23 mouse cellular contexts compared by ENCODE assay signal in the genomic region with DNA sequence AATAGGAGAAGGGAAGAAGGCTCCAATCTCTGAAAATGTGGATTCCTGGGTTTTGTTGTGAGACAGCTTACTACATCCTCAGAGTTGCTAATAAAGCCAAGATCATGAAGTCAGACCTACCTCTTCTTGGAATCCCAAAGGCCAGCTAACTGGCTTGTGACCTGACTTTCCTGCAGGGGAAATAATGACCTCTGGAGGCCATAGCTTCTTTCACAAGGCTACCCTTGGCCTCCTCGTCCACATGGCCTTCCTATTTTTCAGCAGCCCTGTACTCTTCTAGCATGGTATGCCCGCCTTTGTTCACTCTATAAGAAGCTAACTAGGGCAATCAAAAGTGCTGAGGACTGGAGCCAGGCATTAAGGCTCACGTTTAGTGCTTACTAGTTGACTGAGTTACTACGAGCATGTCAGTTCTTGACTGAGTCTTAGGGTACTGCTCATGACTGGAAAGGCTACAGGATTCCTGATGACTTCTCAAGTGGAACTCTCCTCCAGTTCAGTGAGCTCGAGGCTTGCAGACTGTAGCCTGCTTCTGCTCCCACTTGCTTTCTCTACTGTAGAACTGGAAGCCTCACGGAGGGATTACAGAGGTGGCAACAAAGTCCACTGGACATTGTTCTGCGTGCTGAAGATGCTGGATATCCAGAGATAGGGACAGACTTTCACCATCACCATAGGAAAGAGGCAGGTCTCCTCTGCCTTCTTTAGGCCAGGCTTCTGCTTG.
DNase-seq lines count a peak whose midpoint lies in the region; ATAC-seq and TF ChIP-seq lines count a peak whose summit lies in the region.
"Had no signal": no experiment of that assay in that cellular context is flagged by ENCODE, and none has a peak within 500 bp of the region (broad histone marks: within the 10 kb centered on the region; RNA-seq: fewer than 3 reads in every experiment).

No protein-coding gene starts in this region.

- DNase-seq in liver, embryonic 11.5 days (ENCODE audit: low spot score): peak; percentile 25
- no peak for DNase-seq in Patski (ENCODE audit: low read depth, low spot score)
- peak; percentile 51 to 82 for DNase-seq in kidney, postnatal 25 days
- DNase-seq in right cerebral cortex, postnatal 4 days: no peak
- no peak for DNase-seq in frontal cortex, postnatal 25 days (ENCODE audit: low spot score in 2 of 2)
- DNase-seq in layer of hippocampus, adult 2 months (ENCODE audit: low spot score in 2 of 2): no peak
- DNase-seq: adrenal gland, adult 8-10 months; cerebellum, adult 11-12 months; cerebellum, postnatal 10 days; gastrocnemius, adult 2 months; heart, postnatal 10 days; lung, postnatal 10 days; right cerebral cortex, postnatal 14 days; spleen, adult 18-20 months; thymus, postnatal 25 days had no signal

- H3K27ac ChIP-seq in liver, embryonic 11.5 days (ENCODE audit: low read depth, low read length): no peak overlapping the region
- H3K27ac ChIP-seq in liver, embryonic 12.5 days: no peak overlapping the region
- H3K27ac ChIP-seq in kidney, embryonic 14.5 days (ENCODE audit: low read depth, low read length): no peak overlapping the region
- H3K27ac ChIP-seq in layer of hippocampus, adult 2 months: no peak overlapping the region
- H3K27ac ChIP-seq: embryonic facial prominence, embryonic 12.5 days; gastrocnemius, adult 2 months; midbrain, embryonic 12.5 days had no signal

- WGBS in liver, embryonic 11.5 days: 76% methylated on average over 7 of the region's 7 CpGs
- WGBS in liver, embryonic 12.5 days (ENCODE audit: insufficient replicate concordance): 71% methylated on average over 7 of the region's 7 CpGs
- WGBS in kidney, embryonic 14.5 days: 57% methylated on average over 7 of the region's 7 CpGs

- H3K4me2 ChIP-seq in liver, embryonic 11.5 days: no peak overlapping the region
- H3K4me2 ChIP-seq in liver, embryonic 12.5 days: no peak overlapping the region
- no peak overlapping the region for H3K4me2 ChIP-seq in kidney, embryonic 14.5 days (replicated peaks; ENCODE audit: low read depth, low read length)
- H3K4me2 ChIP-seq: embryonic facial prominence, embryonic 12.5 days; heart, embryonic 12.5 days; midbrain, embryonic 12.5 days had no signal

- H3K36me3 ChIP-seq in liver, embryonic 11.5 days (ENCODE audit: control insufficient read depth, insufficient read depth, low read length): no peaks in the 10 kb centered on the region
- H3K36me3 ChIP-seq in liver, embryonic 12.5 days: no peaks in the 10 kb centered on the region
- H3K36me3 ChIP-seq in kidney, embryonic 14.5 days (ENCODE audit: control insufficient read depth, insufficient read depth, low read length): no peaks in the 10 kb centered on the region
- H3K36me3 ChIP-seq: embryonic facial prominence, embryonic 12.5 days; heart, embryonic 12.5 days; midbrain, embryonic 12.5 days had no signal

- POLR2A ChIA-PET in Patski (lab: Charles Lee): no interaction called here

- no peak overlapping the region for H3K4me3 ChIP-seq in liver, embryonic 11.5 days (ENCODE audit: low read depth, low read length)
- no peak overlapping the region for H3K4me3 ChIP-seq in liver, embryonic 12.5 days
- H3K4me3 ChIP-seq in kidney, embryonic 14.5 days (ENCODE audit: low read length): no peak overlapping the region
- H3K4me3 ChIP-seq in layer of hippocampus, adult 2 months: no peak overlapping the region
- H3K4me3 ChIP-seq: embryonic facial prominence, embryonic 12.5 days; gastrocnemius, adult 2 months; heart, embryonic 12.5 days; midbrain, embryonic 12.5 days had no signal

- H3K27me3 ChIP-seq in liver, embryonic 11.5 days (replicated peaks; ENCODE audit: control insufficient read depth, insufficient read depth, low read length): no peaks in the 10 kb centered on the region
- H3K27me3 ChIP-seq in liver, embryonic 12.5 days (replicated peaks): peaks cover 17% of the 10 kb centered on the region
- H3K27me3 ChIP-seq in Patski: no peaks in the 10 kb centered on the region
- H3K27me3 ChIP-seq in kidney, embryonic 14.5 days (ENCODE audit: control insufficient read depth, insufficient read depth, low read length): no peaks in the 10 kb centered on the region
- H3K27me3 ChIP-seq: embryonic facial prominence, embryonic 12.5 days; heart, embryonic 12.5 days; midbrain, embryonic 12.5 days had no signal

- no peaks in the 10 kb centered on the region for H3K9me3 ChIP-seq in liver, embryonic 11.5 days (ENCODE audit: control insufficient read depth, low read length)
- no peaks in the 10 kb centered on the region for H3K9me3 ChIP-seq in liver, embryonic 12.5 days (replicated peaks)
- no peaks in the 10 kb centered on the region for H3K9me3 ChIP-seq in kidney, embryonic 14.5 days (ENCODE audit: control insufficient read depth, low read length)
- H3K9me3 ChIP-seq: embryonic facial prominence, embryonic 12.5 days; heart, embryonic 12.5 days; midbrain, embryonic 12.5 days had no signal

- no peak for TF ChIP-seq CTCF in Patski (IDR thresholded peaks at IDR 0.05)
- TF ChIP-seq CTCF in layer of hippocampus, adult 2 months (conservative IDR thresholded peaks at IDR 0.05): no peak

- in situ Hi-C loops in Patski (cut with MboI; ENCODE audit: low pct_unique_long_range_greater_than_20kb): no loop called here

- ATAC-seq in liver, embryonic 11.5 days (replicated peaks; ENCODE audit: low FRiP score): no peak
- no peak for ATAC-seq in liver, embryonic 12.5 days
- peak; percentile 67 for ATAC-seq in Patski
- ATAC-seq in kidney, embryonic 14.5 days (ENCODE audit: low FRiP score, low TSS enrichment): peak; percentile 77; the same call in 1 of the 2 replicates
- ATAC-seq: activated CD4-positive, CD25-positive, alpha-beta regulatory T cell, adult 4 months; CD4-positive, CD25-positive, alpha-beta regulatory T cell, adult 4 months; intestine, postnatal 0 days had no signal

- H3K4me1 ChIP-seq in liver, embryonic 11.5 days (replicated peaks; ENCODE audit: control insufficient read depth, insufficient read depth, low read length): peaks cover 12% of the 10 kb centered on the region; the same call in 1 of the 2 replicates
- H3K4me1 ChIP-seq in liver, embryonic 12.5 days: peaks cover 21% of the 10 kb centered on the region
- H3K4me1 ChIP-seq in kidney, embryonic 14.5 days (ENCODE audit: control insufficient read depth, insufficient read depth, low read length): peaks cover 6% of the 10 kb centered on the region; the same call in 1 of the 2 replicates
- H3K4me1 ChIP-seq: embryonic facial prominence, embryonic 12.5 days; midbrain, embryonic 12.5 days had no signal

- CTCF ChIA-PET in Patski (lab: Charles Lee): interaction anchor here (1.4 kb wide), 1 partner anchor 11 kb away, joined by 4 read pairs; no protein-coding TSS in a partner anchor

- H3K9ac ChIP-seq in liver, embryonic 11.5 days (ENCODE audit: low read depth, low read length): no peak overlapping the region
- no peak overlapping the region for H3K9ac ChIP-seq in liver, embryonic 12.5 days
- no peak overlapping the region for H3K9ac ChIP-seq in kidney, embryonic 14.5 days (ENCODE audit: low read depth, low read length)
- H3K9ac ChIP-seq: embryonic facial prominence, embryonic 12.5 days; heart, embryonic 12.5 days; midbrain, embryonic 12.5 days had no signal

Comparison
In these comparisons a context has a peak if more than half of its experiments do, and no peak if none do; other contexts are left out.
1. ATAC-seq: peak in Patski (single experiment) and kidney, embryonic 14.5 days (single experiment); none in liver, embryonic 11.5 days (single experiment) and liver, embryonic 12.5 days (single experiment).
2. DNase-seq: peak in liver, embryonic 11.5 days (single experiment) and kidney, postnatal 25 days (2 of 2); none in Patski (single experiment), right cerebral cortex, postnatal 4 days (single experiment), frontal cortex, postnatal 25 days (0 of 2) and layer of hippocampus, adult 2 months (0 of 2).